Mouse (Mus musculus) hindbrain, embryonic 12.5 days (tissue): ENCODE measurements at regions not wholly inside any gene's neighbourhood (a gene's known extent, or its start where the extent isn't known, plus 50 kb on each side); places are given as distances from the start of the nearest gene placed in this dataset.
"Not testable (repeated sequence)": the region's sequence is repeated elsewhere in the genome, so short reads cannot be mapped to it uniquely, and the experiment has no call there.

Experiments
- ATAC-seq: fragments of 200-750 bp; cut with Nextera tagmentation; 2 replicates; pipeline ENCODE4 v1.8.0; 2017; ENCODE audit warnings: moderate TSS enrichment; ENCODE audit not compliant: low FRiP score
- H3K27ac ChIP-seq: fragments of 300-500 bp; sonication (generic); 2 replicates; pipeline ENCODE4 v1.5.1; 2016; ENCODE audit warnings: mild to moderate bottlenecking
- H3K27me3 ChIP-seq: fragments of 300-500 bp; sonication (generic); 2 replicates; pipeline ENCODE4 v1.6.1; 2016; ENCODE audit warnings: mild to moderate bottlenecking
- H3K36me3 ChIP-seq: fragments of 300-500 bp; sonication (generic); 2 replicates; pipeline ENCODE4 v1.6.1; 2016; ENCODE audit warnings: mild to moderate bottlenecking
- H3K4me1 ChIP-seq: fragments of 300-500 bp; sonication (generic); 2 replicates; pipeline ENCODE4 v1.6.1; 2016
- H3K4me2 ChIP-seq: fragments of 300-500 bp; sonication (generic); replicated peaks from 2 replicates; pipeline ENCODE4 v1.6.1; 2016; ENCODE audit warnings: mild to moderate bottlenecking
- H3K4me3 ChIP-seq: fragments of 300-500 bp; sonication (generic); 2 replicates; pipeline ENCODE4 v1.5.1; 2016; ENCODE audit warnings: mild to moderate bottlenecking
- H3K9ac ChIP-seq: fragments of 300-500 bp; sonication (generic); 2 replicates; pipeline ENCODE4 v1.6.1; 2016; ENCODE audit warnings: mild to moderate bottlenecking, moderate library complexity
- H3K9me3 ChIP-seq: fragments of 300-500 bp; sonication (generic); replicated peaks from 2 replicates; pipeline ENCODE4 v1.6.1; 2016; ENCODE audit warnings: mild to moderate bottlenecking
- WGBS: fragments of 180-500 bp; shearing (Covaris S2); methylation state at CpG from one replicate; pipeline ENCODE4 v1.1.7; 2016; 5-methylcytosine and 5-hydroxymethylcytosine counted together

- H3K27ac ChIP-seq, result no peak overlapping the region
- no peaks in the 10 kb centered on the region for H3K36me3 ChIP-seq
- H3K27me3 ChIP-seq, result no peaks in the 10 kb centered on the region
- no peak for ATAC-seq
- no peak overlapping the region for H3K4me2 ChIP-seq
- no peaks in the 10 kb centered on the region for H3K4me1 ChIP-seq
- H3K9me3 ChIP-seq, result no peaks in the 10 kb centered on the region
- no peak overlapping the region for H3K4me3 ChIP-seq
- H3K9ac ChIP-seq, result no peak overlapping the region
- WGBS, result 85% methylated on average over 3 of the region's 3 CpGs
These were observed 1163.6 kb upstream of the Tyrp1 start for GRCm38 (mm10) chr4:79670203-79670891.

DNA sequence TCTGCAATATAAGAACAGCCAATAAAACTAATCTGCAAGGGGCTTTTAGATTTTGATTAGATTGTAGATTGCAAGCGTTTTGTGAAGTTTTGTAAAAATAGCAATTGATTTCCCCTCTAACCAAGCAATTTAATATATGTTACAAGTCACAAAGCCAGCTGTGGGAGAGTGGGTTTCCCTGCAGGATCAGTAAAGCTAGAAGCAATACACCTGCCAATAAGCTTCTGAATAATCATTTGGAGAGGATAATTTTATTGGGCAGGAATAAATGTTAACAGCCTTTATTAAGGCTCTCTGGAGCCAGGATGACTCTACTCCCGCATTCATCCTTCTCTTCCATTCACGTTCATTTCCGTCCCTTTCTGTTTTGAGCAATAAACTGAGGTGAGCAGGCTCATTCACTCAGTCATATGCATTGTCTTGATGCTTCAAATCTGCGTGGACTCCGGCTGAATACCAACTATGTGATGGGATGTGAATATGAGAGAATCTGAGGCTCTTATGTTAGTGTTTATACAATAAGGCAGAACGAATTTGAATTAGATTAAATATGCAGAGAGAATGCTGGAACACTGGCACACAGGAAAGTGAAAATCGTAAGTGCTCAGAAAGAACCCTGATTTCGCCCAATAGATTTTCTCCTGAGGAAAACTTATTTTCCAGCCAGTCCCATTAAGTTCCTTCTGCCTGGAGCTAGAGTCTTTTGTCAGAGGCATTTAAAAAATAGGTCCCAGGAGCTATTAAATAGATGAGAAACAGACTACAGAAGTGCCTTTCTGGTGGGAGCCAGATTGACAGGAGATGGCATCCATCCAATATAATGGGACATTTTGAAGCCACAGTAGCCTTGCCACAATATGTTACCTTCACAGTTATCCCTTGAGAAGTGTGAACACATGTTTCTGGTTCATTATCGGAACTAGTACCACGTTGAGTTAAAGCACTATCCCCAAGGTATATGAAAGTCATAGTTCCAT is 1138.8 kb upstream of the Tyrp1 start:
- H3K4me2 ChIP-seq, result no peak overlapping the region
- no peaks in the 10 kb centered on the region for H3K36me3 ChIP-seq
- no peak overlapping the region for H3K4me3 ChIP-seq
- H3K9ac ChIP-seq, result no peak overlapping the region
- ATAC-seq, result peak; percentile 54
- no peaks in the 10 kb centered on the region for H3K4me1 ChIP-seq
- H3K9me3 ChIP-seq, result no peaks in the 10 kb centered on the region
- no peaks in the 10 kb centered on the region for H3K27me3 ChIP-seq
- H3K27ac ChIP-seq, result no peak overlapping the region
- WGBS, result 66% methylated on average over 11 of the region's 11 CpGs

- H3K9ac ChIP-seq, ATAC-seq, H3K36me3 ChIP-seq, H3K27me3 ChIP-seq, H3K27ac ChIP-seq, H3K9me3 ChIP-seq, H3K4me1 ChIP-seq, H3K4me2 ChIP-seq, H3K4me3 ChIP-seq: not testable (repeated sequence)
- WGBS, result 93% methylated on average over 14 of the region's 14 CpGs
These were observed 1113.0 kb upstream of the Tyrp1 start for GRCm38 (mm10) chr4:79720915-79721314.

- Histone ChIP-seq H3K36me3 (no peaks in the 10 kb centered on the region), H3K9ac (no peak overlapping the region), H3K4me3 (no peak overlapping the region), H3K4me1 (no peaks in the 10 kb centered on the region), H3K9me3 (no peaks in the 10 kb centered on the region), H3K27ac (no peak overlapping the region), H3K4me2 (no peak overlapping the region), H3K27me3 (no peaks in the 10 kb centered on the region)
- WGBS, result 62% methylated on average over 1 of the region's 1 CpGs
- peak; percentile 38; the same call in 1 of the 2 replicates for ATAC-seq
These were observed 1109.8 kb upstream of the Tyrp1 start for GRCm38 (mm10) chr4:79724103-79724502.

DNA sequence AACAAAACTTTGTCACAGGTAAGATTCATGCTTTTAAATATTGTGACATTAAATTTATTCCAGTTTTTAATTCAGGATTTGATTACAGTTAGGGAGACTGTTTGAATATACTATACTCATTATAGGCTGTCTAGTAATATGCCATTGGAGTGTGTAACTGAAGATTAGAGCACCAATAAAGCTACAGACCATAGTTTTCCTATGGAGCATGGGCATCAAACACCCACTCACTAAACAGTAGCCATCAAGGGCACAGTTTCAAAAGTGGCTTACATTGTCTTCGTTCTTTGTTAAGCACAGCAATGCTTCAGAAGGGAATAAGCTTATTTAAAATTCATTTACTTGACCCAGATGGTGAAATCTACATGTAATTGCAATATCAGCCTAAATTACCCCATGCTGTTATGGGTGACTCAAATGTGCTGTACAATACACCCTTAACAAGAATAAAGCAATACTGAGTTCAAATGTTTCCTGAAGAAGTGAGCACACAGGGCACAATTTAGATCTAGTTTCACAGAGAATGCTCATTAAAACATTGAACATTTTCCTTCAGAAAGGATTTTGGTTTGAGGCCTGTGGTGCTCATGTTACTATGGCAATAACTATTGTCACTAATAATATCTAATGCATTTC is 1092.9 kb upstream of the Tyrp1 start:
- Histone ChIP-seq H3K9ac (no peak overlapping the region), H3K27me3 (no peaks in the 10 kb centered on the region), H3K36me3 (no peaks in the 10 kb centered on the region), H3K4me3 (no peak overlapping the region), H3K27ac (no peak overlapping the region), H3K4me2 (no peak overlapping the region), H3K9me3 (0 out of 2 replicates have a peak, but pooled peaks cover 4% of the 10 kb centered on the region), H3K4me1 (no peaks in the 10 kb centered on the region)
- 58% methylated on average over 1 of the region's 1 CpGs for WGBS
- 0 out of 2 replicates have a peak, but pooled peaks have one; percentile 50 for ATAC-seq
